Mouse (Mus musculus): ENCODE measurements around the gene Patl1.
"Not testable (repeated sequence)": the region's sequence is repeated elsewhere in the genome, so short reads cannot be mapped to it uniquely, and the experiment has no call there.

Gene Patl1

GRCm38 (mm10) chr19:11912037-11912532 lies at the start of gene Patl1:
TSS of gene Patl1 (plus strand) at chr19:11912399.
- peak; percentile 98 for DNase-seq

- DNase-seq = no peak
Observed at GRCm38 (mm10) chr19:11867837-11868236, 44.4 kb upstream of the Patl1 start.

- DNase-seq = no peak
Observed at GRCm38 (mm10) chr19:11875006-11875405, 37.2 kb upstream of the Patl1 start, which contains the start of gene Olfr1419. TSS of gene Olfr1419 (minus strand) at chr19:11875106.

- DNase-seq = not testable (repeated sequence)
Observed at GRCm38 (mm10) chr19:11878404-11878803, 33.8 kb upstream of the Patl1 start.

GRCm38 (mm10) chr19:11886265-11886664 lies 25.9 kb upstream of the Patl1 start, which contains the start of gene Olfr1420:
TSS of gene Olfr1420 (plus strand) at chr19:11886565.
- no peak for DNase-seq

GRCm38 (mm10) chr19:11911021-11911420 lies 1.2 kb upstream of the Patl1 start:
- DNase-seq = no peak

- DNase-seq = no peak
Observed at GRCm38 (mm10) chr19:11911603-11912002, 596 bp upstream of the Patl1 start.

- no peak for DNase-seq
Observed at GRCm38 (mm10) chr19:11912533-11913121, 428 bp downstream of the Patl1 start.

- no peak for DNase-seq
Observed at GRCm38 (mm10) chr19:11915804-11916203, 3.6 kb downstream of the Patl1 start.

GRCm38 (mm10) chr19:11922068-11922467 lies 9.9 kb downstream of the Patl1 start:
- no peak for DNase-seq

- DNase-seq = not testable (repeated sequence)
Observed at GRCm38 (mm10) chr19:11922515-11922914, 10.3 kb downstream of the Patl1 start.

- DNase-seq = no peak
Observed at GRCm38 (mm10) chr19:11926380-11926779, 14.2 kb downstream of the Patl1 start.

GRCm38 (mm10) chr19:11928025-11928748 lies 16.0 kb downstream of the Patl1 start:
- DNase-seq = no peak

GRCm38 (mm10) chr19:11946460-11946859 lies 34.3 kb downstream of the Patl1 start:
- not testable (repeated sequence) for DNase-seq

GRCm38 (mm10) chr19:11949878-11950277 lies 37.7 kb downstream of the Patl1 start:
- DNase-seq = no peak

GRCm38 (mm10) chr19:11950747-11951146 lies 38.5 kb downstream of the Patl1 start:
- DNase-seq = no peak

- no peak for DNase-seq
Observed at GRCm38 (mm10) chr19:11954206-11954605, 42.0 kb downstream of the Patl1 start.

GRCm38 (mm10) chr19:11956636-11957035 lies 44.4 kb downstream of the Patl1 start:
- no peak for DNase-seq

- DNase-seq = no peak
Observed at GRCm38 (mm10) chr19:11957396-11957795, 45.2 kb downstream of the Patl1 start.

- DNase-seq = no peak
Observed at GRCm38 (mm10) chr19:11957846-11958245, 45.6 kb downstream of the Patl1 start.

GRCm38 (mm10) chr19:11964266-11964665 lies 52.1 kb downstream of the Patl1 start:
- no peak for DNase-seq

GRCm38 (mm10) chr19:11965023-11965942 lies 53.1 kb downstream of the Patl1 start, which contains the start of gene Osbp:
TSS of gene Osbp (plus strand) at chr19:11965941.
- DNase-seq = peak; percentile 100

GRCm38 (mm10) chr19:11966201-11966636 lies 54.0 kb downstream of the Patl1 start:
- peak; percentile 52 for DNase-seq

All from right cerebral cortex, postnatal 25 days (tissue).